Mouse (Mus musculus) lung, postnatal 0 days (tissue): ENCODE data around the gene Il18bp. TPM values are rescaled to one million over a fixed set of nuclear protein-coding genes. Genes with fewer than 3 reads are reported as not detected.
"Not testable (repeated sequence)": the region's sequence is repeated elsewhere in the genome, so short reads cannot be mapped to it uniquely, and the experiment has no call there.

Experiments used
- ATAC-seq: fragments of 200-750 bp; cut with Nextera tagmentation; 2 replicates; pipeline ENCODE4 v1.8.0; 2017; ENCODE audit warnings: moderate library complexity
- DNase-seq: peaks from one replicate; pipeline ENCODE4 v3.0.0-alpha.2; 2016; ENCODE audit warnings: low spot score
- H3K27ac ChIP-seq: fragments of 300-500 bp; sonication (generic); 2 replicates; pipeline ENCODE4 v1.5.1; 2014; ENCODE audit warnings: antibody characterized with exemption, mild to moderate bottlenecking, low read length, mixed read lengths
- H3K27me3 ChIP-seq: fragments of 300-500 bp; sonication (generic); replicated peaks from 2 replicates; pipeline ENCODE4 v1.6.1; 2014; ENCODE audit warnings: low read length, mixed read lengths; ENCODE audit not compliant: insufficient read depth
- H3K36me3 ChIP-seq: fragments of 300-500 bp; sonication (generic); 2 replicates; pipeline ENCODE4 v1.6.1; 2014; ENCODE audit warnings: low read length, mixed read lengths; ENCODE audit not compliant: insufficient read depth
- H3K4me1 ChIP-seq: fragments of 300-500 bp; sonication (generic); 2 replicates; pipeline ENCODE4 v1.6.1; 2014; ENCODE audit warnings: antibody characterized with exemption, low read depth, low read length, mixed read lengths; ENCODE audit not compliant: insufficient read depth
- H3K4me2 ChIP-seq: fragments of 300-500 bp; sonication (generic); replicated peaks from 2 replicates; pipeline ENCODE4 v1.6.1; 2014; ENCODE audit warnings: low read depth, mild to moderate bottlenecking, low read length, moderate library complexity, mixed read lengths
- H3K4me3 ChIP-seq: fragments of 300-500 bp; sonication (generic); 2 replicates; pipeline ENCODE4 v1.5.1; 2014; ENCODE audit warnings: low read depth, low read length
- H3K9ac ChIP-seq: fragments of 300-500 bp; sonication (generic); replicated peaks from 2 replicates; pipeline ENCODE4 v1.6.1; 2014; ENCODE audit warnings: low read depth, mild to moderate bottlenecking
- H3K9me3 ChIP-seq: fragments of 300-500 bp; sonication (generic); 2 replicates; pipeline ENCODE4 v1.6.1; 2016; ENCODE audit warnings: low read length, mixed read lengths
- CTCF ChIP-seq: IDR thresholded peaks from 2 replicates; pipeline ENCODE4 v1.5.1; 2016; ENCODE audit warnings: antibody characterized with exemption, mild to moderate bottlenecking
- EP300 ChIP-seq: IDR thresholded peaks from 2 replicates; pipeline ENCODE4 v1.6.1; 2016; ENCODE audit warnings: antibody characterized with exemption, mild to moderate bottlenecking, control low read depth
- WGBS: fragments of 180-500 bp; shearing (Covaris S2); extraction: QIAGEN DNeasy Blood & Tissue Kit; methylation state at CpG from one replicate; pipeline ENCODE4 v1.1.7; 2014; 5-methylcytosine and 5-hydroxymethylcytosine counted together
- polyA plus RNA-seq: library from polyadenylated mRNA; unstranded; fragments of >200 nt; fragmentation: Nextera tagmentation; extraction: Ambion mirVana; gene quantifications from 2 replicates; pipeline ENCODE4 v1.2.1, GENCODE M21; 2015

Il18bp gene
- polyA plus RNA-seq, 1 experiment from 2014 or later: 2.5 TPM

- Histone ChIP-seq H3K36me3 (no peaks in the 10 kb centered on the region; the same call in 1 of the 2 replicates), H3K4me2 (no peak overlapping the region), H3K9ac (no peak overlapping the region), H3K27ac (no peak overlapping the region), H3K27me3 (no peaks in the 10 kb centered on the region), H3K4me3 (no peak overlapping the region), H3K4me1 (peaks cover 13% of the 10 kb centered on the region; the same call in 1 of the 2 replicates), H3K9me3 (no peaks in the 10 kb centered on the region)
- TF ChIP-seq EP300: no peak
- no peak for TF ChIP-seq CTCF
- ATAC-seq: no peak
- 85% methylated on average over 3 of the region's 3 CpGs for WGBS
- DNase-seq: no peak
Measured at GRCm38 (mm10) chr7:102061353-102061752, 42.9 kb upstream of the Il18bp start.

- not testable (repeated sequence) for H3K4me3 ChIP-seq, H3K4me2 ChIP-seq, H3K4me1 ChIP-seq, H3K9me3 ChIP-seq, DNase-seq, H3K36me3 ChIP-seq, H3K9ac ChIP-seq, H3K27me3 ChIP-seq, H3K27ac ChIP-seq, ATAC-seq
- TF ChIP-seq CTCF: peak; percentile 49
Measured at GRCm38 (mm10) chr7:102048524-102048923, 30.0 kb upstream of the Il18bp start.

- 0 out of 2 replicates have a peak overlapping the region, but pooled peaks have one; percentile 1 for H3K27ac ChIP-seq
- H3K4me2 ChIP-seq: no peak overlapping the region
- TF ChIP-seq CTCF (no peak), EP300 (no peak)
- no peak overlapping the region for H3K9ac ChIP-seq
- peak; percentile 78 for ATAC-seq
- H3K9me3 ChIP-seq: no peaks in the 10 kb centered on the region
- H3K4me3 ChIP-seq: no peak overlapping the region
- H3K36me3 ChIP-seq: peaks cover 4% of the 10 kb centered on the region
- H3K4me1 ChIP-seq: no peaks in the 10 kb centered on the region
- H3K27me3 ChIP-seq: no peaks in the 10 kb centered on the region
- WGBS: 47% methylated on average over 2 of the region's 2 CpGs
- DNase-seq: peak; percentile 46
Measured at GRCm38 (mm10) chr7:102042314-102042713, 23.8 kb upstream of the Il18bp start.

- no peak overlapping the region for H3K4me3 ChIP-seq
- peaks cover 18% of the 10 kb centered on the region for H3K36me3 ChIP-seq
- TF ChIP-seq CTCF: no peak
- TF ChIP-seq EP300: no peak
- ATAC-seq: no peak
- H3K9me3 ChIP-seq: no peaks in the 10 kb centered on the region
- WGBS: 96% methylated on average over 3 of the region's 3 CpGs
- DNase-seq: no peak
- H3K4me2 ChIP-seq: no peak overlapping the region
- no peaks in the 10 kb centered on the region for H3K4me1 ChIP-seq
- H3K9ac ChIP-seq: no peak overlapping the region
- no peaks in the 10 kb centered on the region for H3K27me3 ChIP-seq
- H3K27ac ChIP-seq: no peak overlapping the region
Measured at GRCm38 (mm10) chr7:102037318-102037717, 18.8 kb upstream of the Il18bp start.

- H3K4me2 ChIP-seq: no peak overlapping the region
- 59% methylated on average over 2 of the region's 2 CpGs for WGBS
- no peak overlapping the region for H3K27ac ChIP-seq
Measured at GRCm38 (mm10) chr7:102035534-102035933, 17.0 kb upstream of the Il18bp start.

GRCm38 (mm10) chr7:102034904-102035303, 16.4 kb upstream of the Il18bp start:
- 93% methylated on average over 1 of the region's 1 CpGs for WGBS
- no peak for ATAC-seq
- Histone ChIP-seq H3K9ac (no peak overlapping the region), H3K27me3 (no peaks in the 10 kb centered on the region), H3K4me3 (no peak overlapping the region), H3K4me1 (no peaks in the 10 kb centered on the region), H3K9me3 (no peaks in the 10 kb centered on the region), H3K27ac (no peak overlapping the region), H3K36me3 (peaks cover 18% of the 10 kb centered on the region), H3K4me2 (no peak overlapping the region)
- no peak for DNase-seq
- TF ChIP-seq EP300 (no peak), CTCF (peak; percentile 48)

More at GRCm38 (mm10) chr7:102035534-102035933, 17.0 kb upstream of the Il18bp start:
- Histone ChIP-seq H3K36me3 (peaks cover 18% of the 10 kb centered on the region), H3K4me1 (no peaks in the 10 kb centered on the region), H3K9ac (no peak overlapping the region), H3K4me3 (no peak overlapping the region), H3K9me3 (no peaks in the 10 kb centered on the region), H3K27me3 (no peaks in the 10 kb centered on the region)
- no peak for DNase-seq
- TF ChIP-seq EP300: no peak
- ATAC-seq: no peak
